Mouse (Mus musculus): ENCODE measurements around the gene Tgtp2. TPM values are rescaled to one million over a fixed set of nuclear protein-coding genes. Genes with fewer than 3 reads are reported as not detected.

The Tgtp2 gene
- polyA plus RNA-seq, 1 experiment from 2014 or later: 0.42 TPM

DNA sequence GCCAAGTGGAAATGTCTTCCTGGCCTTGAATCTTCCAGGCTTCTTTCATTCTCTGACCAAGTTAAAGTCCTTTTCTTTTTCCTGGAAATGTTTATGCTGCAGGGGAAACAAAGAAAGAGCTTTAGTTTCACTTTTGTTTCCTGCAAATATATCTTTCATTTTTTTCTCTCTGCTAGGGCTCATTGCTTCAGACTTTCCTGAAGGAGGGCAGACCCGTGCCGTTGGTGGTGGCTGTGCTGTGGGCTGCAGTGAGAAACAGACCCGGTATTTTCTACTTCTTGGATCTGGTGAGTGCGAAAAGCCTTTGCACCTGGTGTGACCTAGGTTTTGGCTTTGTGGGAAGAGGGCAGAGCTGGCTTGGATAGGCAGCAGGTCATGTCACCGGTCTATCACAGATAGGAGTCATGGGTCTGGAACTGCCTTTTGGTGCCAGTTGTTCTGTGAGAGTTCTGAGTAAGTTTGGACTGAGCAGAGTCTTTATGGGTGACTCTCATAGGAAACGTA is 22.9 kb upstream of the Tgtp2 start:
- ATAC-seq (ENCODE audit: low FRiP score, low TSS enrichment): no peak
- peaks cover 10% of the 10 kb centered on the region; the same call in 1 of the 2 replicates for H3K4me1 ChIP-seq (ENCODE audit: insufficient read depth, low read length)
- H3K4me2 ChIP-seq (replicated peaks; ENCODE audit: low read depth, low read length): no peak overlapping the region
- WGBS: 80% methylated on average over 6 of the region's 6 CpGs
- no peak overlapping the region for H3K4me3 ChIP-seq (ENCODE audit: low read length)
- no peaks in the 10 kb centered on the region for H3K27me3 ChIP-seq (ENCODE audit: insufficient read depth, low read length)
- no peak overlapping the region for H3K9ac ChIP-seq (replicated peaks; ENCODE audit: low read length)
- H3K36me3 ChIP-seq (ENCODE audit: insufficient read depth, low read length): no peaks in the 10 kb centered on the region
- no peaks in the 10 kb centered on the region for H3K9me3 ChIP-seq (ENCODE audit: low read length)
- no peak overlapping the region for H3K27ac ChIP-seq (ENCODE audit: low read length)

DNA sequence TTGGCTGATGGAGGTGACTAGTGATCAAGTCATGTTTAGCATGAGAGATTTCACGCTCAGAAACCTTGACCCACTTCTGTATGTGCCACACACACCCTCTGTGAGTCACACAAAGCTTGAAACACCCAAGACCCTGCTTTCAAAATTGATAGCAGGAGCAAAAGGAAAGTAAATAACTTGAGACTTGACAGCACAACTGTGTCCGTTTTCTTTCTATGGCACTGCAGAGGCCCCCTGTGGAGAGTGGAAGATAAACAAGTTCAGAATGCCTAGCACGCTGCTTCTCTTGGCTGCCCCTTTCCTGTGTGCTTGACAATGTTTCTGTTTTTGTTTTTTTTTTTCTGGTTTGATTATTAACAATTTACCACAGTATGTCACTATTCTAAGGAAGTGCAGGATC is 20.9 kb upstream of the Tgtp2 start:
- ATAC-seq (ENCODE audit: low FRiP score, low TSS enrichment): no peak
- Histone ChIP-seq H3K27me3 (ENCODE audit: insufficient read depth, low read length) (no peaks in the 10 kb centered on the region), H3K4me2 (replicated peaks; ENCODE audit: low read depth, low read length) (no peak overlapping the region), H3K4me3 (ENCODE audit: low read length) (no peak overlapping the region), H3K9ac (replicated peaks; ENCODE audit: low read length) (no peak overlapping the region), H3K36me3 (ENCODE audit: insufficient read depth, low read length) (no peaks in the 10 kb centered on the region), H3K9me3 (ENCODE audit: low read length) (no peaks in the 10 kb centered on the region), H3K27ac (ENCODE audit: low read length) (0 out of 2 replicates have a peak overlapping the region, but pooled peaks have one; percentile 32), H3K4me1 (ENCODE audit: insufficient read depth, low read length) (peaks cover 16% of the 10 kb centered on the region; the same call in 1 of the 2 replicates)
- 39% methylated on average over 3 of the region's 3 CpGs for WGBS

DNA sequence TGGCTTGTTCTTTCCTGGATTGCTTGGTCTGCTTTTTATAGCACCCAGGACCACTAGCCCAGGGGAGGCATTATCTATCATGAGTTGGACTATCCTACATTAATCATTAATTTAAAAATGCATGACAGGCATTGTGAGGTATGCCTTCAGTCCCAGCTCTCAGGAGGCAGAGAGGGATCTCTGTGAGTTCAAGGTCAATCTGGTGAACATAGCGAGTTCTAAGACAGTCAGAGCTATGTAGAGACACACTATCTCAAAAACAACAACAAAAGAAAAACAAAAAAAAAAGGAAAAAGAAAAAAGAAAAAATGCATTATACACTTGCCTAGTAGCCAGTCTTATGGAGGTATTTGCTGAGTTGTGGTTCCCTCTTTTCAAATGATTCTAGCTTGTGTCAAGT is 20.4 kb upstream of the Tgtp2 start:
- WGBS: 63% methylated on average over 1 of the region's 1 CpGs
- H3K9ac ChIP-seq (replicated peaks; ENCODE audit: low read length): no peak overlapping the region
- no peaks in the 10 kb centered on the region for H3K9me3 ChIP-seq (ENCODE audit: low read length)
- H3K27ac ChIP-seq (ENCODE audit: low read length): 0 out of 2 replicates have a peak overlapping the region, but pooled peaks have one; percentile 32
- ATAC-seq (ENCODE audit: low FRiP score, low TSS enrichment): no peak
- H3K36me3 ChIP-seq (ENCODE audit: insufficient read depth, low read length): no peaks in the 10 kb centered on the region
- no peak overlapping the region for H3K4me2 ChIP-seq (replicated peaks; ENCODE audit: low read depth, low read length)
- no peaks in the 10 kb centered on the region for H3K27me3 ChIP-seq (ENCODE audit: insufficient read depth, low read length)
- H3K4me3 ChIP-seq (ENCODE audit: low read length): no peak overlapping the region
- peaks cover 16% of the 10 kb centered on the region; the same call in 1 of the 2 replicates for H3K4me1 ChIP-seq (ENCODE audit: insufficient read depth, low read length)

DNA sequence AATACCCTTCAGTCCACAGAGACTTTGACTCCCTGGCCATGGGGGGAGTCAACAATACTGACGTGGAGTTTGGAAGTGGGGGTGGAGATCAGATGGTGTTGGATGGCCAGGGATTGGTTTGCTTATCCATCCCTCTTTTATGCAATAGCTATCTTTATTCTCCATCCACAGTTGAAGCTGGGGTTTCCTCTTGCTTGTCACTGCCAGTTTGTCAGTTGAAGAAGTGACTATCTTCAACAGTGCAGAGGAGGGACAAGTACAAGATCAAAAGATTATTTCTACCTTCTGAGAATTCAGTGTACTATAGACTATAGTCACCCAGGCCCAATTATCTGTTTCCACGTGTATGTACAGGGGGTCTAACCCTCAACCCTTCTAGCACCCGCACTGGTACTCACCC is 19.8 kb upstream of the Tgtp2 start:
- no peak overlapping the region for H3K9ac ChIP-seq (replicated peaks; ENCODE audit: low read length)
- WGBS: 75% methylated on average over 3 of the region's 3 CpGs
- H3K4me3 ChIP-seq (ENCODE audit: low read length): no peak overlapping the region
- H3K4me2 ChIP-seq (replicated peaks; ENCODE audit: low read depth, low read length): no peak overlapping the region
- no peaks in the 10 kb centered on the region for H3K9me3 ChIP-seq (ENCODE audit: low read length)
- ATAC-seq (ENCODE audit: low FRiP score, low TSS enrichment): no peak
- H3K4me1 ChIP-seq (ENCODE audit: insufficient read depth, low read length): peaks cover 16% of the 10 kb centered on the region; the same call in 1 of the 2 replicates
- H3K27ac ChIP-seq (ENCODE audit: low read length): no peak overlapping the region
- no peaks in the 10 kb centered on the region for H3K36me3 ChIP-seq (ENCODE audit: insufficient read depth, low read length)
- no peaks in the 10 kb centered on the region for H3K27me3 ChIP-seq (ENCODE audit: insufficient read depth, low read length)

DNA sequence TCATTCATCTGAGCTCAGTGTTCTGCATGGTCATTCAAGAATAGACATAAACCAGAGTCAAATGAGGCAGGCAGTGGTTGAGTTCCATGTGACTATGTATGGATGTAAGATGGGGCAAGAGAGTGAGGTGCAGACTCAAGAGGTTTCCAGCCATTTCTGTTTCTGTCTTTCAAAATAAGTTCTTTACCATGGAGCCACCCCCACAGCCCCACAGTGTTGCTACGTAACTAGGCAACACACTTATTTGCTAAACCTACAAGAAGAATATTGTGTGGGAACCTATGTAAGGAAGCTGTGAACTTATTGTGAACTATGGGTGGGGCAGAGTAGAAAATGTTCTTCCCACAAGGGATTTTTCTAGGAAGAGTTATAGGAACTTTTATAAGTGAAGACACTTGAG is 19.1 kb upstream of the Tgtp2 start:
- no peaks in the 10 kb centered on the region for H3K27me3 ChIP-seq (ENCODE audit: insufficient read depth, low read length)
- H3K4me2 ChIP-seq (replicated peaks; ENCODE audit: low read depth, low read length): no peak overlapping the region
- H3K9ac ChIP-seq (replicated peaks; ENCODE audit: low read length): no peak overlapping the region
- 82% methylated on average over 1 of the region's 1 CpGs for WGBS
- no peak for ATAC-seq (ENCODE audit: low FRiP score, low TSS enrichment)
- no peak overlapping the region for H3K27ac ChIP-seq (ENCODE audit: low read length)
- peaks cover 13% of the 10 kb centered on the region; the same call in 1 of the 2 replicates for H3K4me1 ChIP-seq (ENCODE audit: insufficient read depth, low read length)
- H3K9me3 ChIP-seq (ENCODE audit: low read length): no peaks in the 10 kb centered on the region
- H3K36me3 ChIP-seq (ENCODE audit: insufficient read depth, low read length): no peaks in the 10 kb centered on the region
- H3K4me3 ChIP-seq (ENCODE audit: low read length): no peak overlapping the region

DNA sequence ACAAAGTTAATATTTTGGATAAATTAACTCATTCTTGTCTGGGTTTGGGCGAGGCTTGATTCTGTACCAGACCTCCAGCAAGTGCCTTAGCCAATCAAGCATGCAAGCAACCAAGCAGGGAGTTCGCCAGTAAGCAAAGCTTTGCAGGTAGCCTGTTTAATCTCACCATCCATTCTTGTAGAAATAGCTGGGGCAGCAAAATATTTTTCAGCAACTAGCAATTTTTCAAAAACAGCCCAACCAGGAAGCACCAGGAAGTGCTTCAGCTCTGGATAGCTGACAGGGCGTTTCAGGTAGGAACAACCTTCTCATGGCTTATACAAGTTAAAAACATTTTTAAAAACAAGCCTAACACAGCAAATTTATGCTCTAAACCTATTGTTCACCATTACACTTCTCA is 17.9 kb upstream of the Tgtp2 start:
- Histone ChIP-seq H3K9me3 (ENCODE audit: low read length) (no peaks in the 10 kb centered on the region), H3K4me3 (ENCODE audit: low read length) (no peak overlapping the region), H3K9ac (replicated peaks; ENCODE audit: low read length) (no peak overlapping the region), H3K36me3 (ENCODE audit: insufficient read depth, low read length) (no peaks in the 10 kb centered on the region), H3K27me3 (ENCODE audit: insufficient read depth, low read length) (no peaks in the 10 kb centered on the region), H3K27ac (ENCODE audit: low read length) (no peak overlapping the region), H3K4me1 (ENCODE audit: insufficient read depth, low read length) (peaks cover 11% of the 10 kb centered on the region; the same call in 1 of the 2 replicates), H3K4me2 (replicated peaks; ENCODE audit: low read depth, low read length) (no peak overlapping the region)
- ATAC-seq (ENCODE audit: low FRiP score, low TSS enrichment): no peak
- WGBS: 66% methylated on average over 3 of the region's 3 CpGs

DNA sequence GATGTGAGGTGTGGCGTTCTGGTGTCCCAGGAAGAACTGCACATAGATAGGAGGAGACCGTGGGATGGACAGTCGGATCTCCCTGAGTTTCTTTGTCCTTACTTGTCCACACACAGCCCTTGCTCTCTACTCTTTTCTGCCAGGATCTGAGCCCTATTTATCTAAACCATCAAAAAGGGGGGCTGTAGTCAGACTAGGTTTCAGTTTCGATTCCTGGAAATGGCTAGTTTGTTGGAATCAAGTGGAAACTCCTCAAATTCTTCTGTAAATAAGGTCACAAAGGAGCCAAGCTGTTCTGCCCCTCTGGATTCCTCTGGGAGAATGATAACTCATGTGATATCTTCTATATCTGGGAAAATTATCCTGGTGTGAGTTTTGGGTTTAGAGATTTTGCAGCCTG is 17.4 kb upstream of the Tgtp2 start:
- H3K36me3 ChIP-seq (ENCODE audit: insufficient read depth, low read length): no peaks in the 10 kb centered on the region
- ATAC-seq (ENCODE audit: low FRiP score, low TSS enrichment): no peak
- H3K27ac ChIP-seq (ENCODE audit: low read length): no peak overlapping the region
- no peaks in the 10 kb centered on the region for H3K9me3 ChIP-seq (ENCODE audit: low read length)
- H3K9ac ChIP-seq (replicated peaks; ENCODE audit: low read length): no peak overlapping the region
- H3K4me2 ChIP-seq (replicated peaks; ENCODE audit: low read depth, low read length): no peak overlapping the region
- WGBS: 69% methylated on average over 4 of the region's 4 CpGs
- H3K4me3 ChIP-seq (ENCODE audit: low read length): no peak overlapping the region
- peaks cover 11% of the 10 kb centered on the region; the same call in 1 of the 2 replicates for H3K4me1 ChIP-seq (ENCODE audit: insufficient read depth, low read length)
- no peaks in the 10 kb centered on the region for H3K27me3 ChIP-seq (ENCODE audit: insufficient read depth, low read length)

DNA sequence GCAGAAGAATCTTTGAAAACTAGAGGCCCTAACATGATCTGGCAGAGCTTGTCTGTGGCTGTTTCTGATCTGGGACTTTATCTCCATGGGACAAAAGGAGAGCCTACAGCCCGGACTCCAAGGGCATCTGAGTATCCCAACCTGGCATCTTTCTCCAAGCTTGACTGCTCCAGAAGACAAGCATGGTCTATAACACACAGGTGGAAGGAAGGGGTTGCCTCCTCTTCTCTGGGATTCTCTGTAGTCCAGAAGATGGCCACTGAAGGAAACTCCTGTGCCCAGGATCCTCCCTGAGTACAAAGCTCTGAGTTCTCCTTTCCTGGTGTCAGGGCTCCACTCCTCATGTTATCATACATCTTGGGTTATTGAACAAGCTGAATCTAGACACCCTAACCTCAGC is 16.6 kb upstream of the Tgtp2 start:
- Histone ChIP-seq H3K4me2 (replicated peaks; ENCODE audit: low read depth, low read length) (no peak overlapping the region), H3K4me3 (ENCODE audit: low read length) (no peak overlapping the region), H3K9me3 (ENCODE audit: low read length) (no peaks in the 10 kb centered on the region), H3K27ac (ENCODE audit: low read length) (no peak overlapping the region), H3K4me1 (ENCODE audit: insufficient read depth, low read length) (peaks cover 11% of the 10 kb centered on the region; the same call in 1 of the 2 replicates), H3K36me3 (ENCODE audit: insufficient read depth, low read length) (no peaks in the 10 kb centered on the region), H3K27me3 (ENCODE audit: insufficient read depth, low read length) (no peaks in the 10 kb centered on the region), H3K9ac (replicated peaks; ENCODE audit: low read length) (no peak overlapping the region)
- WGBS: 70% methylated on average over 1 of the region's 1 CpGs
- no peak for ATAC-seq (ENCODE audit: low FRiP score, low TSS enrichment)

DNA sequence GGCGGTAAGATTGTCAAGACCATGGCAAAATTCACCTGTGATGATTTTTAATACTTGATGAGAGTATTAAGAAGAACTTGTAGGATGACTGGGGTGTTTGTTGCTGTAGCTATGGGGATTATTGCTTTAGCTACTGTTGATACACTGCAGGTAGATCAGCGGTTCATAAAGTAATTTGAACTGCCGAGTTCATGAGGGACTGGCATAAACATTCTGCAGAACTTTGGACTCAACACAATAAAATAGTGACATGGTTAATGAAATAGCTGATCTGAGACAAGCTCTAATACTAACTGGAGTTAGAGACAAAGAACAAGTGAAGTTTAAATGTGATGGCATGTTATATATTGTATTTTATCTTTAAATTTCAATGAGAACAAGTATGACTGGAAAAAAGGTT is 14.7 kb upstream of the Tgtp2 start:
- H3K4me1 ChIP-seq (ENCODE audit: insufficient read depth, low read length): 0 out of 2 replicates have a peak, but pooled peaks cover 5% of the 10 kb centered on the region
- no peaks in the 10 kb centered on the region for H3K27me3 ChIP-seq (ENCODE audit: insufficient read depth, low read length)
- no peak overlapping the region for H3K4me3 ChIP-seq (ENCODE audit: low read length)
- no peaks in the 10 kb centered on the region for H3K9me3 ChIP-seq (ENCODE audit: low read length)
- ATAC-seq (ENCODE audit: low FRiP score, low TSS enrichment): no peak
- H3K36me3 ChIP-seq (ENCODE audit: insufficient read depth, low read length): no peaks in the 10 kb centered on the region
- 72% methylated on average over 3 of the region's 3 CpGs for WGBS
- H3K27ac ChIP-seq (ENCODE audit: low read length): no peak overlapping the region
- H3K4me2 ChIP-seq (replicated peaks; ENCODE audit: low read depth, low read length): no peak overlapping the region
- H3K9ac ChIP-seq (replicated peaks; ENCODE audit: low read length): no peak overlapping the region

DNA sequence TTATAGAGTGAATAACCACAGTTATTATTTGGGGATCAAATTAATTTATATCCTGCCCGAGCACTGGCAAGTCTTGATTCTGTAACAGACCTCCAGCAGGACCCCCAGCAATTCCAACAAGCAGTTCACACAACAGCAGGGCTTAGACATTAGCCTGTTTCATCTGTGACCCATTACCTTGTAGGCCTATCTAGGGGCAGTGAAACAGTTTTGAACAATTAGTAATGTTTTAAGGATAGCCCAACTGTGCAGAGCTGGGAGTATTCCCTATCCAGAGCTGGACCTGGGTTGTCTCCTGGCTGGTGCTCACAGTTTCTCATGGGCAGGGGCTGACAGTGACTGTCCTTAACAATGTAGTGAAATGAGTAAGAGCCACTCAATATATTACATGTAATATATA is 13.0 kb upstream of the Tgtp2 start:
- WGBS: 60% methylated on average over 1 of the region's 1 CpGs
- Histone ChIP-seq H3K27ac (ENCODE audit: low read length) (peak overlapping the region; percentile 29; the same call in 1 of the 2 replicates), H3K4me1 (ENCODE audit: insufficient read depth, low read length) (0 out of 2 replicates have a peak, but pooled peaks cover 5% of the 10 kb centered on the region)

More for the DNA sequence above, 13.0 kb upstream of the Tgtp2 start:
- Histone ChIP-seq H3K9ac (replicated peaks; ENCODE audit: low read length) (no peak overlapping the region), H3K27me3 (ENCODE audit: insufficient read depth, low read length) (no peaks in the 10 kb centered on the region), H3K4me2 (replicated peaks; ENCODE audit: low read depth, low read length) (no peak overlapping the region), H3K9me3 (ENCODE audit: low read length) (no peaks in the 10 kb centered on the region), H3K36me3 (ENCODE audit: insufficient read depth, low read length) (no peaks in the 10 kb centered on the region), H3K4me3 (ENCODE audit: low read length) (no peak overlapping the region)
- ATAC-seq (ENCODE audit: low FRiP score, low TSS enrichment): 0 out of 2 replicates have a peak, but pooled peaks have one; percentile 39
